Mouse (Mus musculus): Measurements from ENCODE around the gene Paqr5.

GRCm38 (mm10) chr9:62013316-62014097, 13.1 kb downstream of the Paqr5 start:
- TF ChIP-seq ZC3H11A (IDR thresholded peaks at IDR 0.05; ENCODE audit: borderline replicate concordance, low read depth, low read length) (no peak), ZNF384 (IDR thresholded peaks at IDR 0.05; ENCODE audit: low read depth, low read length) (no peak), MAFK (IDR thresholded peaks at IDR 0.05; ENCODE audit: insufficient read depth, low read depth, low read length) (no peak)
